Mouse (Mus musculus): Measurements from ENCODE around the gene Golt1a.

Golt1a gene

GRCm38 (mm10) chr1:133347693-133348520, 38.3 kb downstream of the Golt1a start:
- no peak for DNase-seq (ENCODE audit: low spot score in 2 of 2)

GRCm38 (mm10) chr1:133350210-133350609, 40.6 kb downstream of the Golt1a start, which contains the start of gene Ren1:
Ren1 (plus strand) TSS chr1:133350510.
- DNase-seq (ENCODE audit: low spot score in 2 of 2) = no peak

- DNase-seq (ENCODE audit: low spot score in 2 of 2) = no peak
Measured at GRCm38 (mm10) chr1:133351762-133352161, 42.2 kb downstream of the Golt1a start.

- peak; percentile 80 to 85 for DNase-seq (ENCODE audit: low spot score in 2 of 2)
Measured at GRCm38 (mm10) chr1:133353371-133353809, 43.8 kb downstream of the Golt1a start.

GRCm38 (mm10) chr1:133355469-133355868, 45.9 kb downstream of the Golt1a start:
- no peak for DNase-seq (ENCODE audit: low spot score in 2 of 2)

- DNase-seq (ENCODE audit: low spot score in 2 of 2) = no peak
Measured at GRCm38 (mm10) chr1:133355912-133356311, 46.3 kb downstream of the Golt1a start.

- no peak for DNase-seq (ENCODE audit: low spot score in 2 of 2)
Measured at GRCm38 (mm10) chr1:133356330-133356729, 46.7 kb downstream of the Golt1a start.

- no peak for DNase-seq (ENCODE audit: low spot score in 2 of 2)
Measured at GRCm38 (mm10) chr1:133361006-133361405, 51.4 kb downstream of the Golt1a start.

- DNase-seq (ENCODE audit: low spot score in 2 of 2) = no peak
Measured at GRCm38 (mm10) chr1:133362103-133362502, 52.5 kb downstream of the Golt1a start.

GRCm38 (mm10) chr1:133363276-133364021, 53.8 kb downstream of the Golt1a start, which contains the start of gene Etnk2:
Etnk2 (plus strand) TSS chr1:133363572.
- peak; percentile 28 to 58 for DNase-seq (ENCODE audit: low spot score in 2 of 2)

- no peak for DNase-seq (ENCODE audit: low spot score in 2 of 2)
Measured at GRCm38 (mm10) chr1:133364022-133364630, 54.5 kb downstream of the Golt1a start.

GRCm38 (mm10) chr1:133364890-133365289, 55.3 kb downstream of the Golt1a start:
- no peak for DNase-seq (ENCODE audit: low spot score in 2 of 2)

- no peak for DNase-seq (ENCODE audit: low spot score in 2 of 2)
Measured at GRCm38 (mm10) chr1:133366951-133367605, 57.5 kb downstream of the Golt1a start.

GRCm38 (mm10) chr1:133367606-133368488, 58.2 kb downstream of the Golt1a start:
- DNase-seq (ENCODE audit: low spot score in 2 of 2) = no peak

- peak in 1 of 2 experiments; percentile 44 for DNase-seq (ENCODE audit: low spot score in 2 of 2)
Measured at GRCm38 (mm10) chr1:133368644-133369043, 59.0 kb downstream of the Golt1a start.

GRCm38 (mm10) chr1:133370352-133370751, 60.8 kb downstream of the Golt1a start:
- DNase-seq (ENCODE audit: low spot score in 2 of 2) = no peak

- no peak for DNase-seq (ENCODE audit: low spot score in 2 of 2)
Measured at GRCm38 (mm10) chr1:133371431-133371830, 61.8 kb downstream of the Golt1a start.

GRCm38 (mm10) chr1:133372113-133372512, 62.5 kb downstream of the Golt1a start:
- DNase-seq (ENCODE audit: low spot score in 2 of 2) = no peak
